Mouse (Mus musculus) heart, embryonic 14.5 days (tissue): Measurements from ENCODE around the gene Eif4a1. TPM values are rescaled to one million over a fixed set of nuclear protein-coding genes. Genes with fewer than 3 reads are reported as not detected.

ENCODE experiments used
- ATAC-seq: fragments of 200-750 bp; cut with Nextera tagmentation; 2 replicates; pipeline ENCODE4 v1.8.0; 2017; ENCODE audit warnings: low read depth, moderate TSS enrichment; ENCODE audit not compliant: insufficient number of reproducible peaks, insufficient read depth, low FRiP score
- H3K27ac ChIP-seq, 2 experiments: fragments of 200-500 bp in 1 of 2; fragments of 300-500 bp in 1 of 2; sonication (generic) in 1 of 2; replicated peaks in 1 of 2; 2 replicates each; pipeline ENCODE4 v1.5.1; 2012 to 2014; ENCODE audit warnings: low read depth in 2 of 2, low read length in 2 of 2, control low read depth in 1 of 2, mild to moderate bottlenecking in 1 of 2, mixed read lengths in 1 of 2; ENCODE audit not compliant: control insufficient read depth in 1 of 2, insufficient read depth in 1 of 2
- H3K27me3 ChIP-seq: fragments of 300-500 bp; sonication (generic); 2 replicates; pipeline ENCODE4 v1.6.1; 2014; ENCODE audit warnings: mild to moderate bottlenecking, low read length, control low read depth; ENCODE audit not compliant: control insufficient read depth, insufficient read depth
- H3K36me3 ChIP-seq: fragments of 300-500 bp; sonication (generic); 2 replicates; pipeline ENCODE4 v1.6.1; 2014; ENCODE audit warnings: mild to moderate bottlenecking, control low read depth, low read length, mixed read lengths; ENCODE audit not compliant: control insufficient read depth, insufficient read depth
- H3K4me1 ChIP-seq, 2 experiments: fragments of 200-500 bp in 1 of 2; fragments of 300-500 bp in 1 of 2; sonication (generic) in 1 of 2; 2 replicates each; pipeline ENCODE4 v1.6.1; 2012 to 2014; ENCODE audit warnings: low read length in 2 of 2, control low read depth in 1 of 2, mixed read lengths in 1 of 2; ENCODE audit not compliant: control insufficient read depth in 2 of 2, insufficient read depth in 2 of 2
- H3K4me2 ChIP-seq: fragments of 300-500 bp; sonication (generic); 2 replicates; pipeline ENCODE4 v1.6.1; 2014; ENCODE audit warnings: mild to moderate bottlenecking, low read length
- H3K4me3 ChIP-seq, 2 experiments: fragments of 200-500 bp in 1 of 2; fragments of 300-500 bp in 1 of 2; sonication (generic) in 1 of 2; 2 replicates each; pipeline ENCODE4 v1.5.1; 2012 to 2014; ENCODE audit warnings: low read length in 2 of 2, mild to moderate bottlenecking in 2 of 2, control low read depth in 1 of 2, low read depth in 1 of 2, moderate library complexity in 1 of 2; ENCODE audit not compliant: control insufficient read depth in 1 of 2, insufficient read depth in 1 of 2
- H3K9ac ChIP-seq: fragments of 300-500 bp; sonication (generic); 2 replicates; pipeline ENCODE4 v1.6.1; 2014; ENCODE audit warnings: mild to moderate bottlenecking, low read length
- H3K9me3 ChIP-seq: fragments of 300-500 bp; sonication (generic); 2 replicates; pipeline ENCODE4 v1.6.1; 2016; ENCODE audit warnings: low read length, control low read depth; ENCODE audit not compliant: control insufficient read depth
- WGBS: fragments of 180-500 bp; shearing (Covaris S2); extraction: QIAGEN DNeasy Blood & Tissue Kit; methylation state at CpG from one replicate; pipeline ENCODE4 v1.1.7; 2014; 5-methylcytosine and 5-hydroxymethylcytosine counted together
- polyA plus RNA-seq: library from polyadenylated mRNA; unstranded; fragments of >200 nt; fragmentation: Nextera tagmentation; extraction: Ambion mirVana; gene quantifications from 2 replicates; pipeline ENCODE4 v1.2.1, GENCODE M21; 2014

Eif4a1 gene
- polyA plus RNA-seq, 1 experiment from 2014 or later: 403 TPM

DNA sequence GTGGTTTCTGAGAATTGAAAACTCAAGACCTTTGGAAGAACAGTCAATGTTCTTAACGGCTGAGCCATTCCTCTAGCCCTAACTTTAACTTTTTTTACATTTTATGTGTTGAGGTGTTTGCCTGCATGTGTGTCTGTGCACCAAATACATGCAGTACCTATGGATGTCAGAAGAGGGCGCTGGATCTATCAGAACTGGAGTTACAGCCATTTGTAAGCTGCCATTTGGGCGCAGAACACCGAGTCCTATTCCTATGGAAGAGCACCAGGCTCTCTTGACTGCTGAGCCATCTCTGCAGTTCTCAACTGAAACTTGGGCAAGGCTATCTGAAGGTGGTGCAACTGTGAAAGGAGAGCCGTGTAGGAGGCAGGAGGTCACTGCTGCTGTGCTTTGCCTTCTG lies 26.4 kb upstream of the Eif4a1 start:
- Histone ChIP-seq H3K36me3 (no peaks in the 10 kb centered on the region), H3K4me1 (peaks cover 12 to 24% of the 10 kb centered on the region in 2 experiments), H3K4me3 (no peak overlapping the region), H3K4me2 (no peak overlapping the region), H3K27me3 (no peaks in the 10 kb centered on the region), H3K27ac (no peak overlapping the region), H3K9ac (no peak overlapping the region), H3K9me3 (no peaks in the 10 kb centered on the region)
- no peak for ATAC-seq
- 68% methylated on average over 5 of the region's 5 CpGs for WGBS

- Histone ChIP-seq H3K36me3 (no peaks in the 10 kb centered on the region), H3K9me3 (no peaks in the 10 kb centered on the region), H3K27ac (no peak overlapping the region), H3K27me3 (no peaks in the 10 kb centered on the region), H3K4me2 (no peak overlapping the region), H3K4me1 (peaks cover 14 to 27% of the 10 kb centered on the region in 2 experiments), H3K4me3 (no peak overlapping the region), H3K9ac (no peak overlapping the region)
- no peak for ATAC-seq
- 80% methylated on average over 3 of the region's 3 CpGs for WGBS
These were observed 25.2 kb upstream of the Eif4a1 start for GRCm38 (mm10) chr11:69697396-69697795.

GRCm38 (mm10) chr11:69695361-69696181 lies 23.3 kb upstream of the Eif4a1 start, which contains the start of the genes Tnfsf12 and Tnfsfm13:
TSS of gene Tnfsf12 (minus strand) at chr11:69695849.
TSS of gene Tnfsfm13 (minus strand) at chr11:69696098.
- Histone ChIP-seq H3K4me2 (peak within 1 kb of the TSS; percentile 93), H3K9me3 (no peaks in the 10 kb centered on the region), H3K4me1 (peaks cover 14 to 27% of the 10 kb centered on the region in 2 experiments), H3K9ac (peak within 1 kb of the TSS; percentile 85), H3K27me3 (no peaks in the 10 kb centered on the region), H3K36me3 (no peaks in the 10 kb centered on the region), H3K27ac (peak within 1 kb of the TSS; percentile 64 to 77), H3K4me3 (peak within 1 kb of the TSS; percentile 57 to 60)
- WGBS: 2% methylated on average over 26 of the region's 41 CpGs
- peak; percentile 73 for ATAC-seq

DNA sequence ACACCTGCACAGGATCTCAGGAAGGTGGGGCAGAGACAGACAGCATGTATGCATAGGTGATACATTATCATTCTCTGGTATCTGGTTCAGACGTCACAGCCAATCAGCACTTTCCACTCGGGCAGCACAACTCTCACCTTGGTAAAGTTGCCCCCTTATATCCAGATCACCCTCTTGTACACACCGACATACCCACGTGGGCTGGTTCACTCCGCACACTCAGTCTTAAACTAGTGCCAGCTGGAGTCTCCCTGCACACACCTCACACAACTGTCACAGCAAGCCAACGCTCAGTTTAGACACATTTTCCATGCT lies 22.8 kb upstream of the Eif4a1 start:
- Histone ChIP-seq H3K27me3 (no peaks in the 10 kb centered on the region), H3K4me3 (peak overlapping the region; percentile 57 to 60), H3K4me1 (peaks cover 14 to 23% of the 10 kb centered on the region in 2 experiments), H3K9me3 (no peaks in the 10 kb centered on the region), H3K36me3 (no peaks in the 10 kb centered on the region), H3K9ac (peak overlapping the region; percentile 85), H3K27ac (peak overlapping the region in 1 of 2 experiments; percentile 64; a peak in 1 of 4 replicates), H3K4me2 (peak overlapping the region; percentile 93)
- WGBS: 26% methylated on average over 6 of the region's 6 CpGs
- 0 out of 2 replicates have a peak, but pooled peaks have one; percentile 2 for ATAC-seq

DNA sequence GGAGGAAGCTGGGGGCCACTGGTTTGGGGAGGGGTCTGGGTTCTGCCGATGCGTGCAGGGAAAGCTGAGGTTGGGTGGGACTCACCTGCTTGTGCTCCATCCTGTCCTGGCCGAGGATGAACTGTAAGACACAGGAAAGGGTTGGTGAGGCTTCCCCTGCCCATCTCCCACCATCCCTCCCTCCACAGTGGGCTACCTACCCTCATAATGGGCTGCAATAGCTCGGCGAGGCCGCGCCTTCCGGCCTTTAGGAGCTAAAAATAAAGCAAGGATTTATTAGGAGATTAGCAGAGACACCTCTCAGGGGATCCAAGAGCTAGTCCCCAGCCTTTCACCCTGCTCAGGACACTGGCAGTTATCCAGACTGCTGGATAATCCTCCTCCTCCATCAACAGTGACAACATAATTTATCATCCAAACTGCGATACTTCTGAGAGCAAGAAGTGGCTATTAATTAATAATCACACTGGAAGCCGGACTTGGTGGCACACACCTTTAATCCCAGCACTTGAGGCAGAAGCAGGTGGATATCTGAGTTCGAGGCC lies 21.3 kb upstream of the Eif4a1 start:
- WGBS: 41% methylated on average over 11 of the region's 11 CpGs
- peaks cover 10 to 16% of the 10 kb centered on the region in 2 experiments for H3K4me1 ChIP-seq

DNA sequence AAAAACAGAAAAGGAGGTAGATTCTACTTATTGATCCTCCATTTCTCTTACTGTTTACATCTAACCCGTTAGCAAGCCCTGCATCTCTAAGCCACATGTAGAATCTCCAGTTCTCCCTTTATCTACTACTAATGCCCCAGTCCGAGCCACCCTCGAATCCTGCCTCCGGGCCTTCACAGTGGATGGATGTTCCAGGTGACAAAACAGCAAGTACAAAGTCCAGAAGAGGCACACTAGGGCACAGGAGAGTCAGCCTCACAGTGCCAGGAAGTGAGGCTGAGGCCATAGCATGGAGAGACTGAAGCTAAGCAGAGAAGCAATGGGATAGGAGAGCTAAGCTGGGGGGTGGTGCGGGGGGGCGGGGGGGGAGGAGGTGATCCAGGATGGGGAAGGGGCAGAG lies 20.6 kb upstream of the Eif4a1 start:
- no peaks in the 10 kb centered on the region for H3K9me3 ChIP-seq
- H3K4me3 ChIP-seq: no peak overlapping the region
- H3K27ac ChIP-seq: no peak overlapping the region
- H3K36me3 ChIP-seq: no peaks in the 10 kb centered on the region
- no peak for ATAC-seq
- 83% methylated on average over 6 of the region's 6 CpGs for WGBS
- H3K9ac ChIP-seq: no peak overlapping the region
- H3K4me2 ChIP-seq: no peak overlapping the region
- no peaks in the 10 kb centered on the region for H3K27me3 ChIP-seq
- peaks cover 10 to 16% of the 10 kb centered on the region in 2 experiments for H3K4me1 ChIP-seq

More for the DNA sequence above, 21.3 kb upstream of the Eif4a1 start:
- H3K9ac ChIP-seq: no peak overlapping the region
- H3K4me3 ChIP-seq: no peak overlapping the region
- H3K27ac ChIP-seq: no peak overlapping the region
- no peaks in the 10 kb centered on the region for H3K36me3 ChIP-seq
- no peaks in the 10 kb centered on the region for H3K9me3 ChIP-seq
- H3K4me2 ChIP-seq: no peak overlapping the region
- no peak for ATAC-seq
- H3K27me3 ChIP-seq: no peaks in the 10 kb centered on the region

GRCm38 (mm10) chr11:69692196-69692811 lies 20.1 kb upstream of the Eif4a1 start:
- H3K27me3 ChIP-seq: no peaks in the 10 kb centered on the region
- peaks cover 10 to 16% of the 10 kb centered on the region in 2 experiments for H3K4me1 ChIP-seq
- no peaks in the 10 kb centered on the region for H3K9me3 ChIP-seq
- H3K27ac ChIP-seq: no peak overlapping the region
- H3K4me3 ChIP-seq: no peak overlapping the region
- H3K9ac ChIP-seq: no peak overlapping the region
- H3K4me2 ChIP-seq: no peak overlapping the region
- 69% methylated on average over 9 of the region's 9 CpGs for WGBS
- ATAC-seq: no peak
- no peaks in the 10 kb centered on the region for H3K36me3 ChIP-seq
